Mouse (Mus musculus) small intestine, adult 2 months (tissue): ENCODE results near the gene Tead1. TPM values are rescaled to one million over a fixed set of nuclear protein-coding genes. Genes with fewer than 3 reads are reported as not detected.

Experiments
- H3K27ac ChIP-seq: fragments of 200-500 bp; 2 replicates; pipeline ENCODE4 v1.5.1; 2012; ENCODE audit warnings: low read depth, low read length, control low read depth, inconsistent platforms; ENCODE audit not compliant: insufficient read depth
- H3K27me3 ChIP-seq: fragments of 200-500 bp; 2 replicates; pipeline ENCODE4 v1.6.1; 2012; ENCODE audit warnings: mild to moderate bottlenecking, moderate library complexity, low read length, inconsistent platforms; ENCODE audit not compliant: control insufficient read depth, insufficient read depth
- H3K36me3 ChIP-seq: fragments of 200-500 bp; 2 replicates; pipeline ENCODE4 v1.6.1; 2012; ENCODE audit warnings: mild to moderate bottlenecking, low read length, control low read depth, inconsistent platforms; ENCODE audit not compliant: control insufficient read depth, insufficient read depth
- H3K4me1 ChIP-seq: fragments of 200-500 bp; 2 replicates; pipeline ENCODE4 v1.6.1; 2012; ENCODE audit warnings: low read length, inconsistent platforms, mixed read lengths; ENCODE audit not compliant: control insufficient read depth, insufficient read depth, insufficient read length
- H3K4me3 ChIP-seq: fragments of 200-500 bp; 2 replicates; pipeline ENCODE4 v1.5.1; 2012; ENCODE audit warnings: low read depth, mild to moderate bottlenecking, control low read depth, inconsistent platforms, low read length, moderate library complexity
- CTCF ChIP-seq: fragments of 200-500 bp; IDR thresholded peaks from 2 replicates; pipeline ENCODE4 v1.5.1; 2012; ENCODE audit warnings: low read depth, mild to moderate bottlenecking, control low read depth, inconsistent platforms, low read length, moderate library complexity, mixed read lengths; ENCODE audit not compliant: insufficient replicate concordance, insufficient read length; ENCODE audit errors: extremely low read depth
- POLR2A ChIP-seq: fragments of 200-500 bp; IDR thresholded peaks from 2 replicates; pipeline ENCODE4 v1.6.1; 2012; ENCODE audit warnings: low read depth, mild to moderate bottlenecking, control low read depth, inconsistent platforms, low read length, moderate library complexity
- WGBS: fragments of 180-500 bp; shearing (Covaris S2); methylation state at CpG from one replicate; pipeline ENCODE4 v1.1.7; 2018; 5-methylcytosine and 5-hydroxymethylcytosine counted together
- polyA plus RNA-seq: library from polyadenylated mRNA; depleted of rRNA; stranded (reverse); fragments of >200 nt; gene quantifications from 2 replicates; pipeline ENCODE4 v1.2.3, GENCODE M21; 2012

Gene Tead1
- polyA plus RNA-seq, 1 experiment: 3.7 TPM

DNA sequence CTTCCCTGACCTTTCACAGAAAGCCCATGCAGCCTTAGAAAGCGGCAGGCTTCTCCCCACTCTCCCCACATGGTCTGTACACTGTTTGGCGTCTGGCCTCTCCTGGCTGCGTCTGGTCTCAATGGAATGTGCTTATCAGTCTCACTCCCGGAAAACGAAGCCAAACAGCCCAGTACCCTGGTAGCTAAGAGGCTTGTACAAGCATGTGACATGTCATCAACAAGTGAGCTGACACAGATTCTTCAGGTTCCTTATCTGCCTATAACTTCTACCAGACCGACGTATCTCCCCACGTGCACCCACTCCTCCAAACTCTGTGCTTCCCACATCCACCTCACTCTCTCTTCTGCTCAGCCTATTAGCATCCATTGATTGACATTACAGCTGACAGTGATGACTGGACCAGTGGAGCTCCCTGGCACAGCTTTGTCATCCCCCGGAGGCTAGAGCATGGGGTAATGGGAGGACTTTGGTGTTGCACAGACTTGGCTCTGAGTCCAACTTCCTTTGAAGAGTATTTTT, 22.9 kb upstream of the Tead1 start:
- TF ChIP-seq POLR2A: no peak
- no peak for TF ChIP-seq CTCF
- H3K27ac ChIP-seq: no peak overlapping the region
- H3K27me3 ChIP-seq: no peaks in the 10 kb centered on the region
- peaks cover 7% of the 10 kb centered on the region; the same call in 1 of the 2 replicates for H3K4me1 ChIP-seq
- 11% methylated on average over 9 of the region's 9 CpGs for WGBS
- no peak overlapping the region for H3K4me3 ChIP-seq
- no peaks in the 10 kb centered on the region for H3K36me3 ChIP-seq

DNA sequence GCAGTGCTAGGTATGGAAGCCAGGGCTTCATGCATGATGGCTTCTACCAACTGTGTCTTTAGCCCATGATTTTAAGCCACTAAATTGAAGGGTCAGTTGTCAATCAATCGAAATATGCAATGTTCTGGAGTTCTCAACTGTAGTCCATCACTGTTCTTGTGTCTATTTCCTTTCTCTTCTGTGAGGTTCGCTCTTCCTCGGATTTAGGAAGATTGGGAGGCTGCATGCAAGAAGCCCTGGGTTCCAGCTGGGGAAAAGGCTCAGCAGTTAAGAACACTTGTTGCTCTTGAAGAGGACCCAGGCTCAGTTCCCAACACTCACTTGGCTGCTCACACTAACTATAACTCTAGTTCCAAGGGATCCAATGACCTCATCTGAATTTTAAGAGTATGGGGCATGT, 20.2 kb upstream of the Tead1 start:
- H3K4me1 ChIP-seq: peaks cover 7% of the 10 kb centered on the region; the same call in 1 of the 2 replicates
- 89% methylated on average over 3 of the region's 3 CpGs for WGBS
- TF ChIP-seq CTCF (no peak), POLR2A (no peak)
- no peaks in the 10 kb centered on the region for H3K36me3 ChIP-seq
- no peak overlapping the region for H3K27ac ChIP-seq
- no peaks in the 10 kb centered on the region for H3K27me3 ChIP-seq
- no peak overlapping the region for H3K4me3 ChIP-seq

DNA sequence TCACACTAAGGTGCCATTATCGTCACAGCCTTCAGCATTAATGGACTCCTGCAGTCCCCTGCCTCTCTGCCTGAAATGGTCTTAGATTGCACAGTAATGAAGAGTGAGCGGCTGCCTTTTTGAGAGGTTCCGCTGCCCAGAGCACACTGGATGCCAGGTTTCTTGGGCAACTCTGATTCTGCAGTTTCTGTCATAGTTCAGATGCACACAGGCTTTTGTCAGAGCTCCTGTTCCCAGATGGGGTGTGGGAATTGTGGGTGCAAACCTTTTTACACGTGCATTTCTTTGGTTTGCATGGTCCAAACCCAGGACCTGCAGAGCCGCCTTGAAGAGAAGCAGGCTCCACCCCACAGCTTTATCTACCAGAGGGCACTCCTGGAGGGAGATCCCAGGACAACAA, 19.3 kb upstream of the Tead1 start:
- no peak overlapping the region for H3K27ac ChIP-seq
- WGBS: 67% methylated on average over 5 of the region's 5 CpGs
- H3K4me1 ChIP-seq: peaks cover 7% of the 10 kb centered on the region; the same call in 1 of the 2 replicates
- TF ChIP-seq CTCF: no peak
- no peak for TF ChIP-seq POLR2A
- no peaks in the 10 kb centered on the region for H3K36me3 ChIP-seq
- H3K27me3 ChIP-seq: no peaks in the 10 kb centered on the region
- no peak overlapping the region for H3K4me3 ChIP-seq

DNA sequence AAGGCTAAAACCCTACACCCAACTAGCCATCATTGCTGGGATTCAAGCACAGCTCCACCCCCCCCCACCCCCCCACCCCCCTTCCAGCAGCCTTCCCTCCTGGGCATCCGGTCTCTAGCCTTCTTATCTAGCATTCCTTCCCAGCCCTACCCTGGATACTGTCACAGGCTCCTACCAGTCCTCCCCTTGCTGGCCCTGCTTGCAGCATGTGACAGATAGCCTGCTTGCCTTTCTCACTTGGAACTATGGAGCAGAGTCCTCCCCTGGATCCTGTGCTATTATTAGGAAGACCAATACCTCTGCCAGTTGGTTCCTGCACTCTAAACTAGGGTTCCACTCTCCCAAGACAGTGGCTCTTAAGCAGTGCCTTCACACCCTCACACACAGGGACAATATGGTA, 18.8 kb upstream of the Tead1 start:
- Histone ChIP-seq H3K36me3 (no peaks in the 10 kb centered on the region), H3K27me3 (no peaks in the 10 kb centered on the region), H3K27ac (no peak overlapping the region), H3K4me1 (peaks cover 7% of the 10 kb centered on the region; the same call in 1 of the 2 replicates), H3K4me3 (no peak overlapping the region)
- TF ChIP-seq CTCF (no peak), POLR2A (no peak)
- WGBS: 36% methylated on average over 1 of the region's 1 CpGs

DNA sequence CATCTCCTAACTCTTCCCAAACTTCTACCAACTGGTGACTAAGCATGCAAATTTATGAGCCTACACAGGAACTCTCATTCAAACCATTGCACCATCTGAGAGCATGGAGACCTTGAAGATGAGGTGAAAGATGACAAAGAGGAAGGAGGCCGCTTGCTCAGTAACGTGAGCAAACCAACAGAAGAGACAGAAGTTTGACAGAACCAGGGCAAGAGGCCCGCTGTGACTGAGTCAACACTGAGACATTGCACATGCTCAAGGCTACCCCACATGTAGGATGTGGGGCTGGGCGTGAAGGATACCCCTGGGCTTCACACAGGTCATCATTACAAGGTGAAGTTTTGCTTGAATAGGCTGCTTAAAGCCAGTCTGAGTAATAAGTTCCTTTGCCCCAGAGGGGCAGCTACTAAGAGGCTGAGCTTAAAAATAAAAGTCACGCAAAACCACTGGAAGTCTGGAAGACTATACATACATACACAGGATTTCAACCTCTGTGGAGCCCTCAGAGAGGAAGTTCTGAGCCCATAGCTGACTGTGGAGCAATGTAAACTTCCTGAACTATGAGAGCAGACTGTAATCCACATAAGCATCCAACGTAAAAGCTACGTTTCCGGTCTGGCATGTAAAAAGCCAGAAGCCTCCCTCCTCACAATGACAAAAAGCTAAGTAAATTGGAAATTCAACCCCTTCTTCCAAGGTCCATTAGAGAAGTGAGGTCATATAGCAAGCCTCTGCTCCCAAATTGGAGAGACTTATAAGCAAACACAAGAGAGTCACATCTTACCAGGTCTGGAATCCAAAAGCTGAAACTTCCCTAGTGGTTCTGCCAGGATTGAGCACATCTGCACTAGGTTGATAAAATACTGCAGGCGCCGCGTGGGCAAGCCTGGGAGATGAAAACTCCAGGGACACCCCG, 16.5 kb upstream of the Tead1 start:
- 67% methylated on average over 12 of the region's 12 CpGs for WGBS
- TF ChIP-seq CTCF (no peak), POLR2A (no peak)
- Histone ChIP-seq H3K27me3 (no peaks in the 10 kb centered on the region), H3K4me1 (peaks cover 4% of the 10 kb centered on the region; the same call in 1 of the 2 replicates), H3K36me3 (no peaks in the 10 kb centered on the region), H3K4me3 (no peak overlapping the region), H3K27ac (peak overlapping the region; percentile 27; the same call in 1 of the 2 replicates)

DNA sequence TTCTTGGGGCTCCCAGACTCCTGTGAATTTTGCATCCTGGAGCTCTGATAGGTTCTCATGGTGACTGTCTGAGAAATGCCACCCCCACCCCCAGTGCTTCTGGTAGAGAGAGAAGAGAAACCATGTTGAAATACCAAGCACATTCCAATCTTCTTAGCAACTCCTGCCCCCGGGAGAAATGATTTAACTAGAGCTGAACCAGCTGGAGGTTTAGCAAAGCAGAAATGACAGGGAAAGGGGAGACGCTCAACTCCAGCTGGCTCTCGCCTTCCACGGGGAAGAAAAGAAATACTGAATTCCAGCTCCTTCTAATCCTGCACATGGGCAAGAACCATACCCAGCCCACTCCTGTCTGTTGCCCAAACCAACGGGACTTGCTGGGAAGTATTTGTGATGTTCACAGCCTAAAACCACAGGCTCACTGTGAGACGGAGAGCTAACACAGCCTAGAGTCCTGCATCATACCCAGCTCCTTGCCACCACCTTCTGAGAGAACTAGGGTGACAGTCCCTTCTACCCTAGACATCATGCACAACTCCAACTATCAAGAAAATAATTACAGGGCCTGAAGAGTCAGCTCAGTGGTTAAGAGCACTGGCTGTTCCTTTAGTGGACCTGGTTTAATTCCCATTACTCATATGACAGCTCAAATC, 15.7 kb upstream of the Tead1 start:
- WGBS: 54% methylated on average over 6 of the region's 6 CpGs
- no peaks in the 10 kb centered on the region for H3K27me3 ChIP-seq
- TF ChIP-seq POLR2A: no peak
- no peak for TF ChIP-seq CTCF
- H3K4me1 ChIP-seq: peaks cover 4% of the 10 kb centered on the region; the same call in 1 of the 2 replicates
- H3K4me3 ChIP-seq: no peak overlapping the region
- no peaks in the 10 kb centered on the region for H3K36me3 ChIP-seq
- peak overlapping the region; percentile 27; the same call in 1 of the 2 replicates for H3K27ac ChIP-seq

DNA sequence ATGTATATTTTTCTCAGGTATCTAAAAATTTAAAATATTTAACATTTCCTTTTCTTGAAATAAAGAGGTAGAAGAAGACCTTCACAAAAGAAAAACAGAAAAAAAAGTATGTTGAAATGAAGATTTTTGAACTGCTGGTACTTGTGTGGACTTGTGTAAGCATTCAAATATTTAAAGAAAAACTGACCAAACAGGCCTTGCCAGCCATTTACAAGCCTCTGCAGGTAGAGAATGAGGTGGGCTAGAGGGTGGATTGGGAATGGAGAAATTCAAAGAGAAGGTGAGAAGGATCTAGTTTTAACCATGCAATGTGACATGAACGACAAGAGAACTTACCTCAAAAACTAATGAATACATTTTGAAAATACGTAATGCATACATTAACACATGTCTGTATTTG, 9.1 kb upstream of the Tead1 start:
- Histone ChIP-seq H3K4me1 (no peaks in the 10 kb centered on the region), H3K27me3 (no peaks in the 10 kb centered on the region), H3K36me3 (no peaks in the 10 kb centered on the region), H3K4me3 (no peak overlapping the region), H3K27ac (no peak overlapping the region)
- 91% methylated on average over 2 of the region's 2 CpGs for WGBS
- no peak for TF ChIP-seq POLR2A
- TF ChIP-seq CTCF: no peak
